Mouse (Mus musculus): ENCODE results near the gene Palmd.

- TF ChIP-seq CTCF (IDR thresholded peaks at IDR 0.05; ENCODE audit: low read depth) (no peak), EP300 (IDR thresholded peaks at IDR 0.05; ENCODE audit: low read depth) (no peak)
These were observed 16.3 kb upstream of the Palmd start for GRCm38 (mm10) chr3:116985042-116985455.
